Mouse (Mus musculus): ENCODE results near the gene Mpp2. TPM values are rescaled to one million over a fixed set of nuclear protein-coding genes. Genes with fewer than 3 reads are reported as not detected.
A peak's percentile ranks its signal among the peaks of the same experiment; 100 is the strongest.

The Mpp2 gene
- polyA plus RNA-seq, 1 experiment from 2014 or later, result 23.9 TPM

DNA sequence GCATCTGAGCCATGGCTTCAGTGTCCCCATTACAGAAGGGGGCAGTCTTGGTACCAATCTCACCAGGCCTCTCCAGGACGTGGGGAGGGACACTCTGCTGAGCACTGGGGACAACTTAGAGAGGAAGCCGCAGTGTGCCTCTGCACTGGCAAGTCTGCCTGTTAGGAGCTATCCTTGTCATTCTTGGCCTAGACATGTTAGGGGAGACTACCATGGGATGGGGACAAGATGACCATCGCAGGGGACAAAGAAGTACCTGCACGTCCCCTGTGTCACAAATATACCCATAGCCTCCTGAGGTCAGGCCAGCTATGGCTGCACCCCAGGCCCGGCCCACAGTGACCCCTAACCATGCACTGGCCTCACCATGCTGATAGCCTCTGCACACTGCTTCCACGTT, 44.9 kb downstream of the Mpp2 start:
- Histone ChIP-seq H3K27me3 (replicated peaks) (no peaks in the 10 kb centered on the region), H3K9me3 (peaks cover 18% of the 10 kb centered on the region), H3K4me3 (no peak overlapping the region), H3K4me2 (replicated peaks) (no peak overlapping the region), H3K4me1 (no peaks in the 10 kb centered on the region), H3K9ac (no peak overlapping the region), H3K27ac (no peak overlapping the region), H3K36me3 (no peaks in the 10 kb centered on the region)
- ATAC-seq (ENCODE audit: low FRiP score, low read depth), result no peak
- 87% methylated on average over 6 of the region's 6 CpGs for WGBS

DNA sequence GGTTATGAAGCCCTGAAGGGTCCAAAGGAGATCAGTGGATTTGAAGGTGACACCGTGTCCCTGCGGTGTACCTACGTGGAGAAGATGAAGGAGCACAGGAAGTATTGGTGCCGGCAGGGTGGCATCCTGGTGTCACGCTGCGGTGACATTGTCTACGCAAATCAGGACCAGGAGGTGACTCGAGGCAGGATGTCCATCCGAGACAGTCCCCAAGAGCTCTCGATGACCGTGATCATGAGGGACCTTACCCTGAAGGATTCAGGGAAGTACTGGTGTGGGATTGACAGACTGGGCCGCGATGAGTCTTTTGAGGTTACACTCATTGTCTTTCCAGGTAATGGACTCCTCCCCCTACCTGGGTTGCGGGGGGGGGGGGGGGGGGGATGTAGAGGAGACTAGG, 45.3 kb downstream of the Mpp2 start:
- H3K4me1 ChIP-seq, result no peaks in the 10 kb centered on the region
- 93% methylated on average over 13 of the region's 14 CpGs for WGBS
- no peaks in the 10 kb centered on the region for H3K36me3 ChIP-seq
- no peak overlapping the region for H3K4me3 ChIP-seq
- no peak overlapping the region for H3K27ac ChIP-seq
- H3K4me2 ChIP-seq (replicated peaks), result no peak overlapping the region
- H3K9ac ChIP-seq, result no peak overlapping the region
- ATAC-seq (ENCODE audit: low FRiP score, low read depth), result no peak
- no peaks in the 10 kb centered on the region for H3K27me3 ChIP-seq (replicated peaks)
- peaks cover 18% of the 10 kb centered on the region for H3K9me3 ChIP-seq

DNA sequence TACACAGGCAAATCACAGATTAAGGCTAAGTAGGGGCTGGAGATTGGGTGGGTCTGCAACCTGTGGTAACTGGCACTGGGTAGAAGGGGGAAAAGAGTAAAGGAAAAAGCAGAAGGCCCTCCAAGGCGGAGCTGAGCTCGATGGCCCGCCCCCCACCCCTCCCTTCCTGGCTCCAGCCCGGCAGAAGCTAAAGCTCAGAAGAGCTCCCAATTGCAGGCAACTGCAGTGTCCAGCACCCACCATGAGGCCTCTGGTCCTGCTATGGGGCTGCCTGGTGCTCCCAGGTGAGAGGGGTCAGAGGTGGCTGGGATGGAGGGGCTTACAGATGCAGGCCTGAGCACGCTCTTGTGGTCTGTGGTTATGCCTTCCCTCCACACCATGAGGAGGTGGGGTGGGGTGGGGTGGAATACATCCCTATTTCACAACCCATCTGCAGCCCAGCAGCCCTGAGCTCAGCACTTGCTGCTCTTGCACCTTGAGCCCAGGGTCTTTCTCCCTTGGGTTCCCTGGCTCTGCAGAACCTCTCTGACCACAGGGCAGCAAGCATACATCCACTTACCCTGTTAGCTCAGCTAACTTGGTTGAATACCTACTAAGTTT, 46.9 kb downstream of the Mpp2 start, which contains the start of gene Cd300lg:
Cd300lg (plus strand) TSS at position 160 of the 600 bp plus-strand sequence.
- H3K4me2 ChIP-seq (replicated peaks), result no peak within 1 kb of the TSS

DNA sequence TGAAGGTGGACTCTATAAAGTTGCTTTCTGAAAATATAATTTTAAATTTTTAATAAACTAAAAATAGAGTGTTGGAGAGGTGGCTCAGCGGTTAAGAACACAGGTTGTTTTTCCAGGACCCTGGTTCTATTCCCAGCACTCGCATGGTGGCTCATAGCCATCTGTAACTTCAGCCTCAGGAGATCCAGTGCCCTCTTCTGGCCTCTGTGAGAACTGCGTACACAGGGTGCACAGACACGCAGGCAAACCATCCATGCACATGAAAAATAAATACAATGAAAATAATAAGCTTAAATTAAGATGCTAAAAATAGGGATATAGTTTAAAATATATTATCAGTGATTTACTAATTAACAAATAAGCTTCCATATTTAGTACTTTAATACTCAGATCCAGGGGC, 47.7 kb downstream of the Mpp2 start:
- Histone ChIP-seq H3K9me3 (peaks cover 11% of the 10 kb centered on the region), H3K27me3 (replicated peaks) (no peaks in the 10 kb centered on the region), H3K27ac (no peak overlapping the region), H3K36me3 (no peaks in the 10 kb centered on the region), H3K9ac (no peak overlapping the region), H3K4me3 (no peak overlapping the region), H3K4me2 (replicated peaks) (no peak overlapping the region), H3K4me1 (no peaks in the 10 kb centered on the region)
- WGBS, result 65% methylated on average over 4 of the region's 4 CpGs
- ATAC-seq (ENCODE audit: low FRiP score, low read depth), result no peak

More for the DNA sequence above, 46.9 kb downstream of the Mpp2 start, which contains the start of gene Cd300lg:
- Histone ChIP-seq H3K9me3 (peaks cover 18% of the 10 kb centered on the region), H3K4me3 (no peak within 1 kb of the TSS), H3K9ac (no peak within 1 kb of the TSS), H3K27ac (no peak within 1 kb of the TSS), H3K36me3 (no peaks in the 10 kb centered on the region), H3K27me3 (replicated peaks) (no peaks in the 10 kb centered on the region), H3K4me1 (no peaks in the 10 kb centered on the region)
- 65% methylated on average over 5 of the region's 5 CpGs for WGBS
- ATAC-seq (ENCODE audit: low FRiP score, low read depth), result no peak

DNA sequence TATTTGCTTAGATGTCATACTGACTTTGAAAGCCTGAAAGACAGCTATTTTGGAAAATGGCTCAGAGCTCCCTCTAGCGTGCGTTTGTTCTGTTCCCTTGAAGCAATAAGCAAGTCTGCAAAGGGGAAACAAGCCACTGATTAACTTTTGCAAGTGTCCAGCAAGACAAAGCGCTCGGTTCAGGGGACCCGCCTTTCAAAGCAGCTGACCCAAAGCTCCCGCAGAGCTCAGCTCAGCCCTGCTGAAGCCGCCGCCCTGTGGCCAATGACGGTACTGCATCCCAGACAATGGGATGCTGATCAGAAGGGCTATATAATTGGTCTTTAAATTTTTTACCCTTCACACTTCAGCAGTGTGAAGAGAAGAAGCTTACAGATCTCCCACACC, 48.2 kb downstream of the Mpp2 start:
- Histone ChIP-seq H3K27ac (no peak overlapping the region), H3K9me3 (peaks cover 6% of the 10 kb centered on the region), H3K4me3 (no peak overlapping the region), H3K36me3 (no peaks in the 10 kb centered on the region), H3K4me2 (replicated peaks) (no peak overlapping the region), H3K9ac (no peak overlapping the region), H3K4me1 (no peaks in the 10 kb centered on the region), H3K27me3 (replicated peaks) (no peaks in the 10 kb centered on the region)
- ATAC-seq (ENCODE audit: low FRiP score, low read depth), result peak; percentile 84
- WGBS, result under 1% methylated on average over 9 of the region's 9 CpGs

DNA sequence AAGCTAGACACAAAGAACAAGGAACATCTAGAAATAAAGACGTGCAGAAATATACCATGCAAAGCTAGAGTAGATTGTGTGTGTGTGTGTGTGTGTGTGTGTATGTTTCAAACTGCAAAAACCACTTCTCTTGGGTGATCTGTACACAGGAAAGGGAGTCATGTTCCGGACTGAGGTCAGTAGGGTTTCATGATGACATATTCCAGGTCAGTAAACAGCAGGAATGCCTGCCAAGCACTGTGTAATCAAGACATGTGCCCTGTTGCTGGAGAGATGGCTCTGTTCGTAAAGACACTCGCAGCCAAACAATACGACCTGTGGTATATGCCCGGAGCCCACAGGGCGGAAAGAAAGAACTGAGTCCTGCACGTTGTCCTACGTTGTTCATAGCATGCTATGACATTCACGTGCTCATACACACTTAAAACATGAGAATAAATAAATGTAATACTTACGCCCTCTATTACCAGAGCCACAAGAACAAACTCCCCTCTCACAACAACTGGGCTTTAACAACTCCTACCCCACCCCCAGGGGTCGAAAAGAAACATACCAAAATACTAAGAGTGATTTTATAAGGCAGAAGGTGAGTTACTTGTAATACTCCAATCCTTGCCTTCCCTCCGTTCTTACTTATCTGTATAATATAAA, 48.7 kb downstream of the Mpp2 start:
- 0 out of 2 replicates have a peak, but pooled peaks cover under 1% of the 10 kb centered on the region for H3K9me3 ChIP-seq
- H3K36me3 ChIP-seq, result no peaks in the 10 kb centered on the region
- no peak overlapping the region for H3K4me2 ChIP-seq (replicated peaks)
- no peak overlapping the region for H3K9ac ChIP-seq
- 50% methylated on average over 13 of the region's 13 CpGs for WGBS
- H3K4me1 ChIP-seq, result no peaks in the 10 kb centered on the region
- no peak overlapping the region for H3K4me3 ChIP-seq
- no peak overlapping the region for H3K27ac ChIP-seq
- H3K27me3 ChIP-seq (replicated peaks), result no peaks in the 10 kb centered on the region
- no peak for ATAC-seq (ENCODE audit: low FRiP score, low read depth)

DNA sequence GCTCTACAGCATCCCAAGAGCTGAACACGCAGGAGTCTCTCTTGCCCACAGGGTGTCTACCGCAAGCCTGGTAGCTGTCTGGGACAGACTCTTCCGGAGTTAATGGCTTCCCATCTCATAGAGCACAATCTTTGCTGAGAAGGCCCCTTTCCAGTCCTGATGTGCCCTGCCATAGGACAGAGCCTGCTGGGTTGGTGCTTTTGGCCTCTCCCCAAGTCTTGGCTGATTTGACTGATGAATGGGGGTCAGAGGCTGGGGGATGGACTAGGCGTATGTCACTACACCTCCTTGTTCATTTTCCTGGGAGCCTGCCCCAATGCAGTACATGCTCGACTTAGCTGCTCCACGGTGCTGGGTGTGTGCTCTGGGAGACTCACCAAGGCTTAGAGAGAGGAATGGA, 50.5 kb downstream of the Mpp2 start:
- 84% methylated on average over 6 of the region's 6 CpGs for WGBS
- no peak for ATAC-seq (ENCODE audit: low FRiP score, low read depth)
- H3K4me3 ChIP-seq, result no peak overlapping the region

DNA sequence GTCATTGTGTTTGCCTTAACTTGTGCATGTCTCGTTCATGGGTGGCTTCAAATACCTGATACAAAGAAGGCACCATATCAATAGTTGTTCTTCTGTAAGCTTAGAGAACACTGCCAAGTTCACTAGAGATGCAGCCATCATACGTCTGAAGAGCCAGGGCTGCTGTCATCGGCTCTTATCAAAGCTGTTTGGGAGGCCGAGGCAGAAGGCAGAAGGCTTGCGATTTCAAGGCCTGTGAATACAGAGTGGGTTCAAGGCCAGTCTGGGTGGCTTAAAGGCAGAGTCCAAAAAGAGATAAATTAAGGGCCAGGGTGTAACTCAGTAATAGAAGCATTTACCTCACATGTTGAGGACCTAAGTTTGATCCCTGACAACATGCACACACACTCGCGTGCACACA, 52.0 kb downstream of the Mpp2 start:
- Histone ChIP-seq H3K36me3 (no peaks in the 10 kb centered on the region), H3K9ac (no peak overlapping the region), H3K4me2 (replicated peaks) (no peak overlapping the region), H3K27me3 (replicated peaks) (no peaks in the 10 kb centered on the region), H3K9me3 (no peaks in the 10 kb centered on the region), H3K4me3 (no peak overlapping the region), H3K4me1 (no peaks in the 10 kb centered on the region), H3K27ac (no peak overlapping the region)
- ATAC-seq (ENCODE audit: low FRiP score, low read depth), result no peak
- 83% methylated on average over 7 of the region's 7 CpGs for WGBS

More for the DNA sequence above, 50.5 kb downstream of the Mpp2 start:
- Histone ChIP-seq H3K27ac (no peak overlapping the region), H3K4me2 (replicated peaks) (no peak overlapping the region), H3K36me3 (no peaks in the 10 kb centered on the region), H3K4me1 (no peaks in the 10 kb centered on the region), H3K9ac (no peak overlapping the region), H3K9me3 (no peaks in the 10 kb centered on the region), H3K27me3 (replicated peaks) (no peaks in the 10 kb centered on the region)

DNA sequence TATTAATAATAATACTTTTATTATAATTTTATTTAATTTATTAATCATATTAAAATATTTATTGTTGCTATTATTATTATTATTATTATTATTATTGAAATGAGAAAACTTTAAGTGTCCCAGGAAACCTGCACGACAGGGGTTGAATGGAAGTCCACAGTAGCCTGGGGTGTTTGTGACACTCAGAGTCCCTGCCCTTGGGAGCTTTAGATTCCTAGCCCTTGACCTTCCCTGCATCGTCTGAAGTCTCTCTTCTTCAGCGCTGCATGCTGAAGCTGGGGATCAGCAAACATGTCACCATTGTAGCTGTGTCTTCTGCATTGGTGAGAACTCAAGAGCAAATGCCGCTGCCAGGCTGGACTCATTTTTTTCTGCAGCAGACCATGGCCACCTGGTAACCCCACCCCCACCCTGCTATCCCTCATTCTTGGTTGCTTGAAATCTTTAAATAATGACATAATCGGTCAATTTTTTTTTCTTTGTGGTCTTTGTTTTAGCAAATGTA, 52.8 kb downstream of the Mpp2 start:
- Histone ChIP-seq H3K4me3 (no peak overlapping the region), H3K36me3 (no peaks in the 10 kb centered on the region), H3K9ac (no peak overlapping the region), H3K4me2 (replicated peaks) (no peak overlapping the region), H3K4me1 (peaks cover under 1% of the 10 kb centered on the region; the same call in 1 of the 2 replicates), H3K27me3 (replicated peaks) (no peaks in the 10 kb centered on the region), H3K27ac (no peak overlapping the region), H3K9me3 (no peaks in the 10 kb centered on the region)
- no peak for ATAC-seq (ENCODE audit: low FRiP score, low read depth)
- 72% methylated on average over 5 of the region's 5 CpGs for WGBS

DNA sequence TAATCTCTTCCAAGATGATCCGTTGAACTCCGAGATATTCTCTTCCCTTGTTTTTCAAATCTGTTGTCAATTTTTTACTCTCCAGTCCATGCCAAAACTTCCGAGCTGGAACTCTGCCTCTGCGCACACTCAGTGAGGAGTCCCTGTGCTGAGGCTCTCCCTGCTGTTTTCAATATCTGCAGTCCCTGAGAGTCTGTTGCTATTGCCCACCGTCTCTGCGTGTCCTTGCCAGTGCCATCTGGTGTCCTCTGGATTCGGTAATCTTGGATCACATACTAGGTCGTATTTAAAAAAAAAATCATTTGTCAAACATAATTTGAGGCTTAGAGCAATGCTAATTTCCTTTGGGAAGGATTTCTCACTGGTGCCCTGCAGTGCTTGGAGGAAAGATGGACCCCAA, 53.4 kb downstream of the Mpp2 start:
- Histone ChIP-seq H3K4me2 (replicated peaks) (no peak overlapping the region), H3K9me3 (no peaks in the 10 kb centered on the region), H3K27ac (no peak overlapping the region), H3K36me3 (no peaks in the 10 kb centered on the region), H3K4me3 (no peak overlapping the region), H3K9ac (no peak overlapping the region), H3K4me1 (peaks cover 5% of the 10 kb centered on the region; the same call in 1 of the 2 replicates), H3K27me3 (replicated peaks) (no peaks in the 10 kb centered on the region)
- no peak for ATAC-seq (ENCODE audit: low FRiP score, low read depth)
- WGBS, result 70% methylated on average over 8 of the region's 8 CpGs

DNA sequence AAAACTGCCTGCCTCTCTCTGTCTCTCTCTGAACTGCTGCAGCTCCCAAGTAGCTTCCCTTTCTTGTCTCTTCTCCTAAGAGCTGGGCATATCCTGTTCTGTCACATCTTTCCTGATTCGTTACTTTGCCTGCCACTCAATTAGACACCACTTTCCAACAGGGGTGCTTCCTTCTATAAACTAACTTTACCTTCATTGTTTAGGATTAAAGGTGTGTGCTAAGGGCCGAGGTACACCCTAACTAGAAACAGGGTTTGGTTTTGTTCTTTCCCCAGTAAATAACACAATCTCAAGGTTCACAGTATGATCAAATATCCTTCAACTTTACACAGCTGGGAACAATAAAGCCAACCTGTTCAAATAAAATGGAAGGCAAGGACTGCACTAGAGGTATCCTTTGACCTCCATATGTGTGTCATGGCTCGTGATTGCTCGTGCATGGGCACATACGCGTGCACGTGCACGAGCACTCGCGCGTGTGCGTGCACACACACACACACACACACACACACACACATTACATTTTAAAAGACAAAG, 55.2 kb downstream of the Mpp2 start:
- WGBS, result 92% methylated on average over 12 of the region's 12 CpGs
- no peaks in the 10 kb centered on the region for H3K27me3 ChIP-seq (replicated peaks)
- peaks cover 7% of the 10 kb centered on the region for H3K4me1 ChIP-seq
- H3K4me2 ChIP-seq (replicated peaks), result no peak overlapping the region
- H3K36me3 ChIP-seq, result no peaks in the 10 kb centered on the region
- H3K9me3 ChIP-seq, result no peaks in the 10 kb centered on the region
- no peak overlapping the region for H3K27ac ChIP-seq
- H3K4me3 ChIP-seq, result no peak overlapping the region
- H3K9ac ChIP-seq, result no peak overlapping the region
- no peak for ATAC-seq (ENCODE audit: low FRiP score, low read depth)

DNA sequence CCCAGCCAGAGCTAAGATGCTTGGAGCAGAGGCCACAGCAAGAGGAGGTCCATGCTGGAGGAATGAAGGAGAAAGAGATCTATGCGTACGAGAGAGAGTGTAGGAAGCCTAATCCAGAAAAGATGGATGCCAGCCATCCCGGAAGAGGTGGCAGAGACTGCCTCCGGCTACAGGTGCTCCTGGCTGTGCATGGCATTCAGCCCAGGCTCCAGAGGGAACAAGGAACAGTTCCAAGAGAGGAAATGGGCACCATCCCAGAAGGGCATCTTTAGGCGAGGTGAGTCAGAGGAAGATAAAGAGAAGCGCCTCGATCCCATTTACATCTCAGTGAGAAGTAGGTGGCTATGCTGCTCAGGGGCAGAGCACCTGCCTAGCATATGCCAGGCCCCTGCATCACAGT, 57.2 kb downstream of the Mpp2 start:
- ATAC-seq (ENCODE audit: low FRiP score, low read depth), result no peak
- H3K27me3 ChIP-seq (replicated peaks), result no peaks in the 10 kb centered on the region
- no peak overlapping the region for H3K27ac ChIP-seq
- H3K4me1 ChIP-seq, result peaks cover 19% of the 10 kb centered on the region
- no peak overlapping the region for H3K9ac ChIP-seq
- no peak overlapping the region for H3K4me2 ChIP-seq (replicated peaks)
- whole genome bisulfite sequencing, result 84% methylated on average over 7 of the region's 7 CpGs
- no peaks in the 10 kb centered on the region for H3K36me3 ChIP-seq
- H3K9me3 ChIP-seq, result no peaks in the 10 kb centered on the region
- H3K4me3 ChIP-seq, result no peak overlapping the region

Measured in neural tube, embryonic 12.5 days (tissue).